Mouse (Mus musculus) C2C12 (cell line): Measurements from ENCODE around the gene 1700066M21Rik.

Source experiments
- CTCF ChIP-seq: IDR thresholded peaks from one replicate; pipeline ENCODE4 v1.5.1; 2011; ENCODE audit not compliant: control insufficient read depth, insufficient read depth, insufficient read length
- FOSL1 ChIP-seq: IDR thresholded peaks from one replicate; pipeline ENCODE4 v1.8.0; 2011; ENCODE audit warnings: mild to moderate bottlenecking, low read length; ENCODE audit not compliant: poor library complexity, insufficient read depth, severe bottlenecking
- MAX ChIP-seq: IDR thresholded peaks from one replicate; pipeline ENCODE4 v1.6.1; 2011; ENCODE audit warnings: mild to moderate bottlenecking, control low read depth
- MYOD1 ChIP-seq: IDR thresholded peaks from one replicate; pipeline ENCODE4 v1.6.1; 2011; ENCODE audit warnings: low read depth; ENCODE audit not compliant: control insufficient read depth, insufficient read length
- MYOG ChIP-seq: IDR thresholded peaks from one replicate; pipeline ENCODE4 v1.6.1; 2011; ENCODE audit not compliant: control insufficient read depth, insufficient read length; ENCODE audit errors: extremely low read depth
- USF1 ChIP-seq: IDR thresholded peaks from one replicate; pipeline ENCODE4 v1.6.1; 2011; ENCODE audit warnings: low read depth, mild to moderate bottlenecking, control low read depth, moderate library complexity

DNA sequence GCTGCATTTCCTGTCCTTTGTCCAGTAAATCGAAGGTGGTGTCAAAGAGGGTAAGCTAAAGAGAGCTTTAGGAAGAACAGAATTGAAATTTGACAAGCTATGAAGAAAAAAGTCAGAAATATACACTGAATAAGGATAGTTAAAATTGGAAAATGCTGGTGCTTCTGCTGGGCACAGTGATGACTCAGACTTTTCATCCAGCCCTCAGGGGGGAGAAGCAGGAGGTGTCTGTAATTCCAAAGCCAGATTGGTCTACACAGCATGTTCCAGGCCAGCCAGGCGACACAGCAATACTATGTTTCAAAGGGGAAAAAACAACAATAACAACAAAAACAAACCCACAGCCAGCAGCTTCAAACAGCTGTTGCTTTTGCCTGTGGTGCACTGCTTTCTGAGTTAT lies 36.0 kb downstream of the 1700066M21Rik start:
- TF ChIP-seq CTCF = no peak
- TF ChIP-seq FOSL1 = no peak
- no peak for TF ChIP-seq USF1
- no peak for TF ChIP-seq MAX
- no peak for TF ChIP-seq MYOD1
- TF ChIP-seq MYOG = no peak
